Mouse (Mus musculus): ENCODE measurements at regions not wholly inside any gene's neighbourhood (a gene's known extent, or its start where the extent isn't known, plus 50 kb on each side); places are given as distances from the start of the nearest gene placed in this dataset.
"Not testable (repeated sequence)": the region's sequence is repeated elsewhere in the genome, so short reads cannot be mapped to it uniquely, and the experiment has no call there.

DNA sequence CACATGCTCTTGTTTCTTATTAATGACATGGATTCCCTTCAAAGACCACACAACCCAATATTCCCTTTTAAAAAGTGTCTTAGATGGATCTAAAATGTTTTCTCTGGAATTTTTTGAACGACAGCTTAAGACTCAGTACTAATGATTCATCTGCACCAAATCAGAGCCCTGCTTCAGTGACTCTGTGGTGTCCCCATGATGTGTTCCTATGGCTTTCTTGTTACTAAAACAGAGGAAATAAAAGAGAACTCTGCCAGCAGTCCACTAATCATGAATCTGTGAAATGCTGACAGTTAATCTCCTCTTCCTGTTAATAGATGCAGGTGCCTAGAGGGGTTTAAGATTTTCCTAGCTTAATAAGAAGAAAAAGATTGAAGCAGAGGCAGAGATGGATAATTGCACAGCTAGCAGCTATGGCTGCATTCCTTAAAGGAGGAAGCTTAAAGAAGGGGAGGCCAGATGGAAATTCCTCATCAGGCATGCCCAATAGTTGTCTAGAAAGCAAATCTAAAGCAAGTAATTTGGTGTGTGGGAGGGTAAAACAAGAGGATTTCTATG is 173.0 kb upstream of the Kcnj3 start:
- Histone ChIP-seq H3K4me1 (ENCODE audit: control insufficient read depth, insufficient read depth, low read length) (no peaks in the 10 kb centered on the region), H3K27ac (ENCODE audit: insufficient read depth, low read length) (no peak overlapping the region; the same call in 1 of the 2 replicates), H3K4me3 (ENCODE audit: insufficient read depth, low read length) (no peak overlapping the region)
- no peak for TF ChIP-seq CTCF (IDR thresholded peaks at IDR 0.05; ENCODE audit: borderline replicate concordance, insufficient read depth, low read length)
- no peak for TF ChIP-seq POLR2A (IDR thresholded peaks at IDR 0.05; ENCODE audit: low read depth, low read length)

- no peak overlapping the region for H3K4me3 ChIP-seq (ENCODE audit: insufficient read depth, low read length)
- TF ChIP-seq POLR2A (IDR thresholded peaks at IDR 0.05; ENCODE audit: low read depth, low read length) (no peak), CTCF (IDR thresholded peaks at IDR 0.05; ENCODE audit: borderline replicate concordance, insufficient read depth, low read length) (no peak)
- H3K27ac ChIP-seq (ENCODE audit: insufficient read depth, low read length): no peak overlapping the region
- H3K4me1 ChIP-seq (ENCODE audit: control insufficient read depth, insufficient read depth, low read length): no peaks in the 10 kb centered on the region
Measured at GRCm38 (mm10) chr2:55263847-55264449, 171.8 kb upstream of the Kcnj3 start.

DNA sequence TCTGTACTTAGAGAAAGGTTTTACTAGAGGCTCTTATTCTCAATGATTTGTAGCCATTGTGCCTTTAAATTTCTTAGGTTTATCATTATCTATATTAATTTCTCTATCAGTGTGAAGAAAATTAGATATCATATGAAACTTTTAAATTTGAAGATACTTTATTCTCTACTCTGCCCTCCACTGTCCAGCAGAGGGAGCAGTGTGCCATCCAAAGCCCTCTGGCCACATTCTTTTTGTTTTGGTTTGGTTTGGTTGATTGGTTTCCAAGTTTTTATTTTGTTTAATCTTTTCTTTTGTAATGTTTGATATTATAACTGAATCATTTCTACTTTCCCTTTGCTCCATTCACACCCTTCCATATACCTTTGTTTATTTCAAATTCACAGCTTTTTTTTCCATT is 129.4 kb upstream of the Kcnj3 start:
- Histone ChIP-seq H3K27ac (ENCODE audit: insufficient read depth, low read length) (no peak overlapping the region), H3K4me3 (ENCODE audit: insufficient read depth, low read length) (no peak overlapping the region), H3K4me1 (ENCODE audit: control insufficient read depth, insufficient read depth, low read length) (no peaks in the 10 kb centered on the region)
- TF ChIP-seq POLR2A (IDR thresholded peaks at IDR 0.05; ENCODE audit: low read depth, low read length) (no peak), CTCF (IDR thresholded peaks at IDR 0.05; ENCODE audit: borderline replicate concordance, insufficient read depth, low read length) (peak; percentile 44; the same call in 1 of the 2 replicates)

DNA sequence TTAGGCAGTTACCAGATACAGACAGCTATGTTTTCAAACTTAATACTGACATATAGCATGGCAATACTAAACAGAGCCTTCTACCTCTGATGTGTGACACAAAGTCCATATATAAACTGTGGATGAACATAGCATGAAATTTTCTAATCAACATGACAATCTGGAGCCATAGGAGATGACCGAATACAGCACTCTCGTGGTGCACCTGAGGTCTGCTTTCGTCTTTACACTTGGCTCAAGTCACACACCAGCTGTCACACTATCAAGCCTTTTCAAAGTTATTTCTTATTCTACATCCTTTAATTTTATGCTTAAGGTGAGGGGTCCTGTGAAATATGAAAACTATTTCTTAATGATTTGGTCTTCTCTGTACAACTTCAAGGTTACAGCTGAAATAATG is 120.1 kb upstream of the Kcnj3 start:
- Histone ChIP-seq H3K4me3 (ENCODE audit: insufficient read depth, low read length) (no peak overlapping the region), H3K4me1 (ENCODE audit: control insufficient read depth, insufficient read depth, low read length) (no peaks in the 10 kb centered on the region), H3K27ac (ENCODE audit: insufficient read depth, low read length) (no peak overlapping the region)
- no peak for TF ChIP-seq POLR2A (IDR thresholded peaks at IDR 0.05; ENCODE audit: low read depth, low read length)
- TF ChIP-seq CTCF (IDR thresholded peaks at IDR 0.05; ENCODE audit: borderline replicate concordance, insufficient read depth, low read length): no peak

- not testable (repeated sequence) for H3K27ac ChIP-seq (ENCODE audit: insufficient read depth, low read length)
Measured at GRCm38 (mm10) chr2:55354061-55354460, 81.7 kb upstream of the Kcnj3 start.

More at GRCm38 (mm10) chr2:55354061-55354460, 81.7 kb upstream of the Kcnj3 start:
- not testable (repeated sequence) for H3K4me3 ChIP-seq (ENCODE audit: insufficient read depth, low read length); H3K4me1 ChIP-seq (ENCODE audit: control insufficient read depth, insufficient read depth, low read length)
